Mouse (Mus musculus): ENCODE results near the gene Crip1.
A peak's percentile ranks its signal among the peaks of the same experiment; 100 is the strongest.

Gene Crip1

GRCm38 (mm10) chr12:113147481-113147880 lies 1.4 kb downstream of the Crip1 start:
- peak; percentile 32 for DNase-seq (ENCODE audit: low spot score)

DNA sequence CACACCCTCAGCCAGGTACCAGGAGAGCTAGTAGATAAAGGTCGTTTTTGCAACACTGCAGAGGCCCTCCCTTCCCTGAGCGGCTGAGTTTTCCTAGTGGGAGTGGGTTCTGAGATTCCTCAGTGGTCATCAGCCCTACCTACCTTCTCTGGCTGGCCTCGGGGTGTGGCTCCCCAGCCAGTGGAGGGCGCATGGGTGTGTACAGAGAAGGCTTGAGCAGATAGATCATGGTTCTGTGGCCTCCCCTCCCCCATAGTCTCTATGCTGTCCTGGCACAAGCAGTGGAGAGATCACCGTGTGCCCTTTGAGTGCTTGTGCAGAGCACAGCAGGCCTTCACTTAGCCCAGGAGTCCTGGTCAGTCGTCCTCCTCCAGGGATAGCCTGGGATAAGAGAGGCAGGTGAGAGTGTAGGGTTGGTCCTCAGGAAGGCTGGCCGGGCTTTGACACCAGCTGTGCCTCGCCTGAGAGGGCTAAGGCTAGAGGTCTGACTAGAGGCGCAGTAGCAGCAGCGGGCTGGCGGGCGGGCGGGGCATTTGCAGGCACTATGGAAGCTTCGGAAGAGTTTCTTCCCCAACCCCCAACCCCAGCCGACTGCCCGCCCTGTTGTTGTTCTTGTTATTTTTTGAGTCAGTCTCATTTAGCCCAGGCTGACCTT lies 2.4 kb downstream of the Crip1 start:
- DNase-seq (ENCODE audit: low spot score): peak; percentile 74

DNA sequence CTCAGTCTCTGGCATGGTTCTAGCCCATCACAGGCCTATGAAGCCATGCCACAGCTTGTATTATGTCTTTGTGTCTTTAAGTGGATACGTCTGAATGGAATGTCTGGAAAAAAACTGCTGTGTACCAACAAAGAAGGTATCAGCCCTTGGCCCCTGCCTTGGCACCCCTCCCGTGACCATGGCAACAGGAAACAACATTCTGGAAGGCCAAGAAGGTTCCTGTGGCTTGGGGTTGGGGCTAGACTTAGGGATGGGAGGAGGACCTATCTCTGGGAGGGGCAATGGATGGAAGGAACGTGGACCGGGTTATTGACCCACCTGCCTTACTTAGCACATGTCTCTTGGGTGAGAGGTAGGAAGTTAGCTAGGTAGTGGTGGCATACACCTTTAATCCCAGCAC lies 3.2 kb downstream of the Crip1 start:
- peak; percentile 61 for DNase-seq (ENCODE audit: low spot score)

DNA sequence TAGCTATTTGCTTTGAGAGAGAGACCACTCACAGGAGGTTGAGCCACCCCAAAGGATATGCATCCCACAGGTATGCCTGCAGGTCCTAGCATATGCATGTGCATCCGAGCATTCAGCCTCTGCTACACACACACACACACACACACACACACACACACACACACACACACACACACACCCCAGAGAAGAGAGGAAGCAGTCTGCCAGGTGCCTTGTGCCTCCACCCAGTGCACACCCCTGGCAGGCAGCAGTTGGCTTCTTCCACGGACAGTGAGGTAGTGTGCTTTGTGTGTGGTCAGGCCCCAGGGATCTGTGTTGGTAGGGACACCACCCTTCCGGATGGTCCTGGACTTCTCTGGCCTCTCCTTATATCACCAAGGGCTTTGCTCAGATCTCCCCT lies 3.8 kb downstream of the Crip1 start:
- DNase-seq (ENCODE audit: low spot score): no peak

GRCm38 (mm10) chr12:113150591-113150990 lies 4.5 kb downstream of the Crip1 start:
- no peak for DNase-seq (ENCODE audit: low spot score)

DNA sequence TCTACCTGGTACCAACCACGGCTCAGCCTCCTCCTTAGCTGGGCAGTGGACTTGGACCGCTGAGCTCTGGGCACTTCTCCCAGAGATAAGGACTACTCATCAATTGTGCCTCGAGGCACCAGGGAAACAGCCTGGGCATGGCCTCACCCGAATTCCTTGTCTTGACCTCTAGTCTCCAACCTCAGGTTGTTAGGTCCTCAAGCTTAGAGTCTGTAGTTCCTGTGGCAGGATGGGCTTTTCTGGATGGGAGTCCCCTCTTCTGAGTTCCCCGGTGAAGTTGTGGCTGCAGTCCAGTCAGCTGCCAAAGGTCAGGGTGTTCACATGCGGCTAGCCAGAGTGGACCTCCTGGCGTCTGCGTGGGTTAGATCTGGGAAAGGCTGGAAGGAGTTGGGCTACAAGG lies 4.9 kb downstream of the Crip1 start:
- DNase-seq (ENCODE audit: low spot score): no peak

- DNase-seq (ENCODE audit: low spot score): peak; percentile 68
These were observed 5.7 kb downstream of the Crip1 start for GRCm38 (mm10) chr12:113151661-113152271.

- DNase-seq (ENCODE audit: low spot score): peak; percentile 53
These were observed 6.2 kb downstream of the Crip1 start for GRCm38 (mm10) chr12:113152272-113152661.

- DNase-seq (ENCODE audit: low spot score): no peak
These were observed 6.9 kb downstream of the Crip1 start for GRCm38 (mm10) chr12:113152991-113153525.

DNA sequence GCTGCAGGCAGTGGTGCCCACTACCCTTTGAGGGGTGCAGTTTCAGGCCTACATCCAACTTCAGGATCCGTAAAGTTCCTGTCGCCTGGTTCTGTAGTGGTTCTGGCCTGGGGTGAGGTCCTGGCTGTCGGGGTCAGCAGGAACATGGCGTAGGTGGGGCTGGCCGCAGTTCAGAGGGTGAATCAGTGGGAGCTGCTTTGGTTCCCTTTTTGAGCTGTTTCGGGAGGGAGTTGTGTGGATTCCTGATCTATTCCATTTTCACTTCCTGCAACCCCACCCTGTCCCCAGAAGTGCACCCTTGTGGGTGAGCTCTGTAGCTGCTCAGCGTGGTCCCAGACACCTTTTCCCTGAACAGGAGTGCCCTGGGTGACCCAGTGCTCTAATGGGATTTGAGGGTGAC lies 7.9 kb downstream of the Crip1 start:
- DNase-seq (ENCODE audit: low spot score): no peak

- no peak for DNase-seq (ENCODE audit: low spot score)
These were observed 8.6 kb downstream of the Crip1 start for GRCm38 (mm10) chr12:113154747-113155075.

- peak; percentile 72 for DNase-seq (ENCODE audit: low spot score)
These were observed 9.1 kb downstream of the Crip1 start for GRCm38 (mm10) chr12:113155076-113155771.

DNA sequence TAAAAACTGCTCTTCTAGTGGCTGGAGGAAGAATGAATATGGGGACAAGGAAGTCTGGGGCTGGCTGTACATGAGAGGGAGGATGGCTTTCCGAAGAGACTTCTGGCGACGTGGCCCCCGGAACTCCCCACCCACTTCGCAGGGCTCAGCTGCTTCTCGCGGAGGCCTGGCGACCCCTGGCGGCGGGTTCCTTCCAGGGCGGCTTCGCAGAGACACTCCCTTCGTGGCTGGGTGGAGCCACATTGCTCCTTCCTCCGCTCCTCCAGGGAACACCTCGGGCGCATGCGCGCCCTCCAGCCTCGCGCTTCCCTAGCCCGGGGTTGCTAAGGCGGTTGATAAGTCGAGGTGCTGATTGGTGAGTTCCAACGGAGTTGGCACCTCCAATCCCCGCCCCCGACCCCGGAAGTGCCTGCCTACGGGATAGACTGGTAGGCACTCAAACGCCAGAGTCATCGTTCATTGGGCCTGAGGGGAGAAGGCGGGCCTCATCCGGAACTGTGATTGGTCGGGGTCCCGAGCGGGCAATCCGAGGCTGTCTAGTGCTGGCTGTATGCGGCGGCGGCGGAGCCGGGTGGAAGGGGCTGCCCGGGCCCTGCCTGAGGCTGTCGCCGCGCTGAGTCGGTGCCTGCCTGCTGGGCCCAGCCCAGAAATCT lies 9.9 kb downstream of the Crip1 start, which contains the start of gene Tedc1:
Tedc1 (plus strand) TSS at position 535 of the 653 bp plus-strand sequence.
- DNase-seq (ENCODE audit: low spot score): peak; percentile 100

- DNase-seq (ENCODE audit: low spot score): no peak
These were observed 10.4 kb downstream of the Crip1 start for GRCm38 (mm10) chr12:113156540-113156929.

DNA sequence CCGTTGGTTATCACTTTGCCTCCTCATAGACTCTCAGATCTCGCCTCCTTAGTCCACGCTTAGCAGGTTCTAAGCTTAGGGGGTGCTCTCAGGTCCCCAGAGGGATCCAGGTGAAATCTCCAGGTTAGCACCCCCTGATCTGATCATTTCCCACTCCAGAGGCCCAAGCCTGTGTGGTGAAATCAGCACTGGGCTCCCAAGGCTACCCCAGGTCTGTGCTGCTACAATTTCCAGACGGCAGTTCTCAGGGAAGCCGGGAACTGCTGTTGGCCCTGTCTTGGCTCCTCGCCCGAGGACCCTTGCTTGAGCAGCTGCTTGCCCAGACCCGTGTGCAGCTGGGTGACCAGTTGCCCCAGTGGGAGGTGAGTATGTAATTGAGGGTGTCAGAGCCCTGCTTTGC lies 10.9 kb downstream of the Crip1 start:
- DNase-seq (ENCODE audit: low spot score): no peak

- no peak for DNase-seq (ENCODE audit: low spot score)
These were observed 11.4 kb downstream of the Crip1 start for GRCm38 (mm10) chr12:113157521-113157920.

DNA sequence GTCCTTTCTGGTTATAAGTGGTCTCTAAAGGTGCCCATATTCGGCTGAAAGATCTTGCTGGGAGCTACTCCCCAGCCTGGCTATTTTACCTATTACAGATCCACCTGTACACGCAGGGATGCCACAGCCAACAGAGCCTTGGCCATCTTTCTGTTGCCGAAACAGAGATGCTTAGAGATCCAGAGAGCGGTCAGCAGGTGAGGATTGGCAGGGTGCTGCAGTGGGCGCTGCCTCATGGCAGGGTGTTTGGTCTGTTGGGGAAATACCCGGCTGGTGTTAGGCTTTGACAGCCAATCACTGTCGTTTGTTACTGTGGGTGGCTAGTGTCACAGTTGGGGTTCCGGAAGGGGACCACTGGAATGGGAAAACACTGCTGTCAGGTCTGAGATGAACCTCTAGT lies 11.9 kb downstream of the Crip1 start:
- no peak for DNase-seq (ENCODE audit: low spot score)

- no peak for DNase-seq (ENCODE audit: low spot score)
These were observed 17.5 kb downstream of the Crip1 start for GRCm38 (mm10) chr12:113163561-113164006.

GRCm38 (mm10) chr12:113168031-113168536 lies 22.0 kb downstream of the Crip1 start:
- peak; percentile 35 for DNase-seq (ENCODE audit: low spot score)

DNA sequence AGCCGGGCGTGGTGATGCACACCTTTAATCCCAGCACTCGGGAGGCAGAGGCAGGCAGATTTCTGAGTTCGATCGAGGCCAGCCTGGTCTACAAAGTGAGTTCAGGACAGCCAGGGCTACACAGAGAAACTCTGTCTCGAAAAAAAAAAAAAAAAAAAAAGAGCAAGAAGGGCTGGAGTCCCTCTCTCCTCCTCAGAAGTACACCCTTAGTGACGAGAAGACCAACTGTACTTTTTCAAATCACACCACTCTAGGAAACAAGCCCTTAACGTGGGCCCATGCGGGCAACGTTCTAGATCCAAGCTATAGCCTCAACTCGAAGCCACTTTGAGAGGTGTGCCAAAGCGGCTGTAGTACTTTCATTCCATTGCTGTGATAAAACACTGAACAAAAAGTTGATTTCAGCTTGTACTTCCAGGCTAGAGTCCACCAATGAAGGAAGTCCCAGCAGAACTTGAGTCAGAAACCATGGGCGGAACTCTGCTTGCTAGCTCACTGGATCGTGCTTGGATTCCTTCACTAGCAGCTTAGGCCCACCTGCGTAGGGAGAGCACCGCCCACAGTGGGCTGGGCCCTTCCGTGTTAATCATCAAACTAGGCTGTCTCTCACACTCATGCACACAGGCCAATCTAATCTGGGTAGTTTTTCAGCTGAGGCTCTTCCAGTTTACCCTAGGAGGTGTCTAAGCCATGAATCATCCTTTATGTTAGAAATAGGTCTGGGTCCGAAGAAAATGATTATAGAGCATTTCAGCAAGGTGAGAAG lies 31.0 kb downstream of the Crip1 start:
- no peak for DNase-seq (ENCODE audit: low spot score)

GRCm38 (mm10) chr12:113181020-113181419 lies 34.9 kb downstream of the Crip1 start:
- no peak for DNase-seq (ENCODE audit: low spot score)

DNA sequence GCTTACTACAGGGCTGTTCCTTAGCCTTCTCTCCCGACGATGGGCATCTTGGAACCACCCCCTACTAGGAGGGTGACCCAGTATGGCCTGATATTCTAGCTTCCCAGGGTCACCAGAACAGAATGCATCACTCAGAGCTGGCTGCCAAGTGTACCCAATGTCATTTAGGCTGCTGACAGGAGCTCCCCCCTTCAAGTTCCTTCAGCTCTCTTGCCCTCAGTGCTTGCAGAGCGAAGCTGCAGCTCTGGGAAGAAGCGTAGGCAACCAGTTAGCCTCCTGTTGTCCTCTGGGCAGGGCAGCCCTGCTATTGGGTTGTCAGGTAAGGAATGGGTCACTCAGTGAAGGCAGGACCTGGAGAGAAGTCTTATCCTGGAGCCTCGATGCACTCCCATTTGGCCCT lies 38.8 kb downstream of the Crip1 start:
- DNase-seq (ENCODE audit: low spot score): no peak

All from lung, postnatal 25 days (tissue).